Mouse (Mus musculus) CD8-positive naive resting alpha-beta T cell, adult 2 months (primary cell): ENCODE results near the gene Vwce.

ENCODE experiments used
- DNase-seq, 2 experiments: peaks; one replicate each; pipeline ENCODE4 v3.0.0; 2022; ENCODE audit warnings: low read depth in 2 of 2, low spot score in 2 of 2

The Vwce gene

GRCm38 (mm10) chr19:10713551-10713950, 79.5 kb downstream of the Vwce start:
- no peak for DNase-seq

GRCm38 (mm10) chr19:10714168-10714567, 80.2 kb downstream of the Vwce start:
- DNase-seq, result no peak

- peak; percentile 67 to 80 for DNase-seq
Observed at GRCm38 (mm10) chr19:10714682-10715475, 80.9 kb downstream of the Vwce start.

- DNase-seq, result no peak
Observed at GRCm38 (mm10) chr19:10715476-10715875, 81.5 kb downstream of the Vwce start.
